Mouse (Mus musculus): ENCODE data around the gene Slc7a11.
"Not testable (repeated sequence)": the region's sequence is repeated elsewhere in the genome, so short reads cannot be mapped to it uniquely, and the experiment has no call there.

The Slc7a11 gene

DNA sequence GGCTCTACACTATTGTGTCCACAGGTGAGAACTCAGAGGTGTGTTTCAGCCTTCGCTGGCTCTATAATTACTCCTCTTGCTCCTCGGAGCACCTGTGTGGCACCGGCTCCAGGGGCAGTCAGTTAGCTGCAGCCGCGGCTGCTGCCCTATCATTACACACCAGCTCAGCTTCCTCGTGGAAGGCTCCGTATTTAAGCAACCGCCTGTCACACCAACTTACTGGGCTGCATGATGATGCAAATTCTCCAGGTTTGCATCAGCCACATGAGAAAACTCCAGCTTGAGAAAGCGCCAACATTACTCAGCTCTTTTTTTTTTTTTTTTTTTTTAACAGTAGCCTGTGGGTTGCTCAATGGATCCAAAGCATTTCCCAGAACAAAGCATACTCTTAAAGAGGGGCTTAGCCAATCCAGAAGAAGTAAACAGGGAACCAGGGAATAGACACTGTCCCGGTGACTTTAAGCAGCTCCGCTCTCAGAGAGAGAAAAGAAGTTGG lies at the start of gene Slc7a11:
Gene Slc7a11, minus strand, starts transcription at position 194 of the 496 bp plus-strand sequence.
- DNase-seq = peak; percentile 14

DNA sequence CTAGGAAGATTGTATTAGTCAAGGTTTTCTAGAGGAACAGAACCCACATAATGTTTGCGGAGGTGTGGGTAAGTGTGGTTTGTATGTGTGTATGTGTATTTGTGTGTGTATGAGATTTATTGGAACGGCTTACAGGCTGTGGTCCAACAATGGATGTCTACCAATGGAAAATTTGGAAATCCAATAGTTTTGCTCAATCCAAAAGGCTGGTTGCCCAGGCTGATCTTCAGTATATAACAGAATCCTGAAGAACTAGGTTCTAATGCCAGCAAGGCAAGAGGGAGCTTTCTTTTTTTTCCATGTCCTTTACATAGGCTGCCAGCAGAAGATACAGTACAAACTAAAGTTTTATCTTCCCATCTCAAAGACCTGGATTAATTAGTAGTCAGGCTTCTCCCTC lies 48.3 kb upstream of the Slc7a11 start:
- no peak for DNase-seq

DNA sequence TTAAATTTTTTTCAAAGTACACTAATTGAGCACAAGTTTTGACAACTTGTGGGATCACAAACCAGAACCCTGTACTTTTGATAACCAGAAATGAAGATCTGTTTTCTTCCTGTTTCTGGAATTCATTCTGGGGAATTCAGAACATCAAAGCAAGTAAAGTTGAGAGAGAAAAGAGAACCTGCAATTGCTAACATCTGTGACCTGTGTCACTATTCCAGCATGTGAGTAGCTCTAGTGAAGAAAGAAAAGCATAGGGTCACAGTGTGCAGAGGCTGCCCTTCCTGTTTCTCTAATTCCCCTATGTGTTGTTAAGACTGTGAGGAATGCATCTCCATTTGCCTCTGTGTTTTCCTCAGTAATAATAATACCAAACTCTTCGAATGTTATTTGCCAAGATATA lies 40.7 kb upstream of the Slc7a11 start:
- DNase-seq = no peak

DNA sequence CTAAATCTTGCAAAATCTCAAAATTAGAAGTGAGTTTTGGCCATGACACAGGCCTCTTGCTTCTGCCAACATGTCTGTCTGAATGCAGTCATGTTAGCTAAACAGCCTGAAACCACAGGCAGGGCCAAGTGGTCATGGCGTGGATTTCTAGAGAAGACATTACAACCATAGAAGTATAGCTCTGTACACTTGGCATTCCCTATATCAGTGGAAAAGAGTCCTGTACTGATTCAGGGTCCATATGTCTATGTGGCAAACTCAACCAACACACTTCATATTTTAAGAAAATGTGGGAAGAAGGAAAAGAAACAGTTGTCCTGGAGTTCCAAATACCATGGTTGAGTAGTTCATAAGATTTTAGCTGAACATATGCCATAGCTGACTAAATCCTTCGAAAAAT lies 18.8 kb upstream of the Slc7a11 start:
- DNase-seq = no peak

DNA sequence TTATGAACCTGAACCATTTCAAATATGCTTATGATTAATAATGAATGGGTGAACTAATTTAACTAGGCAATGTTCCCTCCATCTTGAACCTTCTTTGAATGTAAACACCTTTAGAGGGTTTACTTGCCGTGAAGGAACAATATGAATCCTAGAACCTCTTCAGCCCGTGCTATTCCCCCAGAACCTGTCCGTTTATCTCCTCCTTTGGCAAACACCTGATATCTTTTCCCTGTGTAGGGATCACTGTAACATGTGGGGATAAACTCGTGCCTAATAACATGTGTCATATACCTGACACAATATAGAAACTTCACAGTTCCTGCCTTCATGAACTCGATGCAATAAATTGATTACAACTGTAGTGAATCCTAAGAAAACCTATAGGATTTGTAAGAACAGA lies 13.7 kb upstream of the Slc7a11 start:
- no peak for DNase-seq

DNA sequence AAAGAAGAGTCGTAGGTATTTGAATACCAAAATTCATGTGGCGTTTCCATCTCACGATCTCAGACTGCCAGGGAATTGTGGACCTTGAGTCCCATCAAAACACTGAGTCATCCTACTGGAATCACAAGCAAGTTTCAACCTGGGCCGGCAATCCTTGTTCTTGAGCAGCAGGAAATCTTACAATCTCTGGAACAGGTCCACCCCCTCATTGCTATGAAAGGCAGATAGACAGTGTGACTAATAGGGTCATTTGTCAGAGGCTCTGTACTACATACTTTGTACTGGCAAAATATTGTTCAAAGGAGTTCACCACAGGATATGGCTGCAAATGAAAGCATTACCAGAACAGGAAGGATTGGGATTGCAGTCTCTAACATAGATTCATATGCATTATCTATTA lies 13.2 kb upstream of the Slc7a11 start:
- DNase-seq = no peak

DNA sequence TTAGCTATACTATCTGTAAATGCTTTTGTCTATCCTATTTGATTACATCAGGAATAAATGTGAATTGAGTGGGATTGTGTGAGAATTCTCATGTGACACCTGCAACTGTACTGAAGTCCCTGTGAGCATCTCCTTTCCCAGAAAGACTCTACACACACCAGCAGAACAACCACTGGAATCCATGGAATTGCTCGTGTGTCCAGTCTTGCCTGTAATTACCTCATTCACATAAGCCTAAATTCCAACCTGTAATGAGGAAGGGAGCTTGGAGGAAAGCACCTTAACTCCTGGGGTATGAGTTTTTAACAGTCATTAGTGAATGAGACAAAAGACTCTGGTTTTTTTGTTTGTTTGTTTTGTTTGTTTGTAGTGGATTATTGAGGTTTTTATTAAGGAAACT lies 12.6 kb upstream of the Slc7a11 start:
- no peak for DNase-seq

DNA sequence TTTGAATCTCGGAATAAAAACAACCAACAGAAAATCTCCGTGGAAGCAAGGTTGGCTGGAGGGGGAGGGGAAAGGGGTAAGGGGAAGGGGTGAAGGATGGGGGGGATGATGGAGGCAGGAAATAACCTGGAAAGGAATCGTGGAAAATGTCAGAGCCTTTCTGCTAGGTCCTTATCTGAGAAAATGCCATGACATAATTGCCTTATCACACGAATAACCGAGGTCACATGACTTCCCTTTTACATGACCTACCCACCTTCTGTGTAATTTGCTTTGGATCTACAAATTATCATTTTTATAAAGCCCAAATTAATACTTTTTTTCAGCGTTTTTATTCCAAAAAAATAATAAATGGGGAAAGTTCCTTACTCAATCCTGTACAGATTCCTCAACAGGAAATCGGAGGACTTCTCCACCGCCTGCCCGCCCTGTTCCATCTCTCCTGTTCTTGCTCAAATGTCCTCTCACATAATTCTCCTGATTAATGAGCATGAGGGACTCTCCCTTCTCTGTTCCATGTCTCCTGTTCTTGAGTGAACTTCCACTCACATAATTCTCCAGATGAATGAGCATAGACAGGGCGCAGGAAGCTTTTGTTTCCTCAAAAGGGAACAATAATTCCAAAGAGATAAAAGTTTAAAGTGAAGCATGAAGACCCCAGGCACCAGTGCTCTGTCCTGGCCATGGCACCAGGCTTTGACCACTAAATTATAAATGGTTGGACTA lies 1.8 kb upstream of the Slc7a11 start:
- no peak for DNase-seq

DNA sequence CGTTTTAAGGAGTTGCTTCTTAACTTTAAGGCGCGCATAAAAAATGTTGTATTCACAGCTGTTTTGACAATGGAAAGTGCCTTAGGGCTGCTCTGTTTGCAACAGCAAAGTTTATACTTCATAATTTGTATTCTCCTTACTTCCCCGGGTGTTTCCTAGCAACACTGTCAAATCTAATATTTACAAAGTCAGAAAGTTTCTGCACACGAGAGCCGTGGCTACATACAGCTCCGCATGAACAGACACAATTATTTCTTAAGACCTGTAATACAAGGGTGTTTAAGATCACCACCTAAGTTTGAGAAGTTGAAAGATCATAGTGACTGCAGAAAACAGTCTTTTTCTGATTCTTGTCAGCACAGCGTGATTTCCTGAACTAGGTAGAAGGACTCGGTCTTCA lies 528 bp upstream of the Slc7a11 start:
- no peak for DNase-seq

DNA sequence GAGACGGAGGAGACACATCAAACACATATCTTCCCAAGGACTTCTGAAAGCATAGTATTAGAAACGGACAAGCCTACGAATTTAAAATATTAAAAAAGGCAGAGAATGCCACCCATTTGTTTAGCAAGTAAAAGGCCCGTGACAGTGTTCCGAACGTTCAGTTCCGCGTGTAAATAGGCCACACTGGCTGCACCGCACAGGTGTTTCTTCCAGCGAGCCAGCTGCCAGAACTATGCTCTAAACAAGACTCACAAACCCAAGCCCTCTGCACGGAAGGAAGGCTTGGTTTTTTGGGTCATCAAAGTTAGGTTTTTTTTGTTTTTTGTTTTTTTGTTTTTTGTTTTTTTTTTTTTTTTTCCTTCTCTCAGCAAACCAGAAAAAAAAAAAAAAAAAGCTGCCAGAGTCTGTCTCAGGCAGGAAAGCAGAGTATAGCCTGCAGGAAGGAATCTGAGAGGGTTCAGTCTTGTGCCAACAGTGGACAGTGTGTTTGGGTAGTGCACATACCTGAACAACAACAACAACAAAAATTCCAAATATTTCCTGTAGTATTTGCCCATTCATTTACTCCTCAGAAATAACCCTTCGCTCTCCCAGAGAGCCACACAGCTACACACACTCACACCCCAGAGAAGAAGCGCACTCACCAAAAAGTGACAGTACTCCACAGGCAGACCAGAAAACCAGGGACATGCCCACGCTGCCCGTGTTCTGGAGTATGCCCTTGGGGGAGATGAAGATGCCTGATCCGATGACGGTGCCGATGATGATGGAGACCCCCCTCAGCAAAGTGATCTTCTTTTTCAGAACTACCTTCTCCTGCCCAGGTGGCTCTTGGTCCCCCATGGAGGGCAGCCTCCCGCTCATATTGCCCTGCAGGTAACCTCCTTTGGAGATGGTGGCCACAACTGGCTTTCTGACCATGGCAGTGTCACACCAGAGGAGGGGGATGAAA lies 797 bp downstream of the Slc7a11 start:
- DNase-seq = peak; percentile 7

DNA sequence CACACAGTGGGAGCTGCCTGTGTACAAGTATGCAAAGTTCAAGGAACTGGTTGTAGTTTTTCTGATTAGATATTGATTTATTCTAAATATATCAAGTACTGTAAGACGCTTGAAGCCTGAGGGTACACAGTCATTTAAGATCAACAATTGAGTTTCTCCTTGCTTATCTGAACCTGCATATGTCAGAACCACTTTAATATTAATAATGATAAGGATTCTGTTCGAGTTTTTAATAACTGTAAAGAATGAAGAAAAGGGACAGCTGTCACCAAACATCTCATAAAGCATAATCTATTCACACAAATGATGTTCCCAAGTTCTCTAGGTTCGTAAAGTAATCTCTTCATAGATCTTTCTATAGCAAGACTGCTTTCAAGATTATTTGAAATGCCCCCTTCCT lies 2.1 kb downstream of the Slc7a11 start:
- DNase-seq = no peak

DNA sequence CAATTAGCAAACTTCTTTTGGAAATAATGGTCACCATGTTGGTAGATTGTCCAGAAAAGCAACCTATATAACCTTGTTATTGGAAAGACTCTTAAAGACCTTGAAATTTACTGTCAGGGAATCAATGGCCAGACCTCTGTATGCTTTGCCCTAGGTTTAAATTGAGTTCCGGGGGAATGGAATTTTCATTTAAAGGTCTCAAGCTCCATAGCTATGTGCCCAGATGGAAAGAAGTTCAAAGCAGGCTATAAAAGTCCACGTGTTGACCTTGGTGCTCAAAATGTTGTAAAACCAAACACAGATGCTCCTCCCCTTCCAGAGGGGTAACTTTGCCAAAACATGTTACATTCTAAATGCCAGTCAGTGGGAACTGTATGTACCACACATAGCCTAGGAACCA lies 3.0 kb downstream of the Slc7a11 start:
- DNase-seq = no peak

DNA sequence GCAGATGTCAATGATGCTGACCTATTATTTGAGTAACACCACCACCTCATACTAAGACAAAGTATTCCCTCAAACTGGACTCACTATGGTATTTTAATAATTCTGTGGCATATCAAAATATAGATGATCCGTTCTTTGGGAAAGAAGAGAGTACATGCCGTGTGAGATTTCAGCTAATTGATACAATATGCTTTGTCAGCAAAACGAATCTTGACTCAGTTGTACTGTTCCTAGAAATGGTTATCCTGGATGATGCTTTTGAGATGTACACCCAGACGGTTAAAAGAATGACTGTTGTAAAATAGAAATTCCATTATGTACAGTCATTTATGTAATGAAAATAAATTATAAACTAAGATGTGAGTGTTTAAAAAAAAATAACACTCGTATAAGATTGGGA lies 4.0 kb downstream of the Slc7a11 start:
- DNase-seq = no peak

DNA sequence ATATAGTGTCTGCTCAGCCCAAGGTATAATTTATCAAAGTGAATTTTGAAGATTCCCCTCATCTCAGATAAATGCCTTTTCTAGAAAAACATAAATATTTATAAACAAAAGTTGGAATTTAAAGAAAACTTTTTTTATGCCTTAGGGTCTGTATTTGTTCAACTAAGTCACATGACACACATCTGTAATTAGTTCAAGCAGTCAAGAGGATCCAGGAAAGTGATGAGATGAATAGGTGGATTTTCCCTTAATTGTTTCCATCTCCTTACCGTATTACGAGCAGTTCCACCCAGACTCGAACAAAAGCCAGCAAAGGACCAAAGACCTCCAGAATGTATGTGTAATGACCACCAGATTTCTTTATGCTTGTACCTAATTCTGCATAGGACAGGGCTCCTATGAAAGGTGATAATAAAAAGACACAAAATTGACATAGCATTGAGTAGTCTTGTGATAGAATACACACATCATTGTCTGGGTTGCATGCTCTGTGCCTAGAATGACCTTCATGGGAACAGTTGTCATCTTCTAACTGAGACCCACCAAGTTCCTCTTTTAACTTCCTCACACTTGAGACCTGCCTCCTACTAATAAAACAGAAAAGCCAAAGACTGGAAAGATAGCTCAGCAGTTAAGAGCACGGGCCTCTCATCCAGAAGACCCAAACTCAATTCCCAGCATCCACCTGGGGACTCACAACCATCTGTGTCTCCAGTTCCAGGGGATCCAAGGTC lies 4.7 kb downstream of the Slc7a11 start:
- DNase-seq = no peak

DNA sequence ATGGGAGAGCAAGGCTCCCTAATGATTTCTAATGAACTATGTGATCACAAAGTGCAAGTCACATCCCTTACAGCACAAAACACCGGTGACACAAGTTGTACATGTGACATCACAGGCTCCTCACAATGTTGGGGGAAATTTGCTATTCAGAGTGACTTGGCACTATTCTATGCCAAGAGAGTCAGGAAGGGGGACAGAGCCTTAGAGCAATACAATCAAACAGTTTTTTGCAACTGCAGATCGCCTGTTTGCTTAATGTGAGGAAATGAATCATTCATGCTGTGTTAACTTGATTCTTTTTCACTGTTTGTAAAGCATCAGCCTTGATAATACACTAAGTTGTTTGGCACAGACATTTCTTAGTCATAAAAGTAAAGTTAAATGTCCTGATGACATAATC lies 5.3 kb downstream of the Slc7a11 start:
- DNase-seq = not testable (repeated sequence)

DNA sequence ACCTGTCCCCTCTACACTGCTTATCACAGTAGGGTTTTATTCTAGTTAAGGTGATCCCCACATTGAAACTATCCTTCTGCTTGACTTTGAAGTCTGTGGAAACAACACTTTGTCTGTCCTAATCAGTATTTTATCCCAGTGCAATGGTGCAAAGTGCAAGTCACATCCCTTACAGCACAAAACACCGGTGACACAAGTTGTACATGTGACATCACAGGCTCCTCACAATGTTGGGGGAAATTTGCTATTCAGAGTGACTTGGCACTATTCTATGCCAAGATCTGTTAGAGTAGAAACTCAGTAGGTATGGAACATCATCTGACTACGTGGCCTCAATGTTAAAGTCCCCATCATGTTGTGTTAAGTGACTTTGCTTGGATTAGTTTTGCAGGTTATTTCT lies 7.0 kb downstream of the Slc7a11 start:
- not testable (repeated sequence) for DNase-seq

DNA sequence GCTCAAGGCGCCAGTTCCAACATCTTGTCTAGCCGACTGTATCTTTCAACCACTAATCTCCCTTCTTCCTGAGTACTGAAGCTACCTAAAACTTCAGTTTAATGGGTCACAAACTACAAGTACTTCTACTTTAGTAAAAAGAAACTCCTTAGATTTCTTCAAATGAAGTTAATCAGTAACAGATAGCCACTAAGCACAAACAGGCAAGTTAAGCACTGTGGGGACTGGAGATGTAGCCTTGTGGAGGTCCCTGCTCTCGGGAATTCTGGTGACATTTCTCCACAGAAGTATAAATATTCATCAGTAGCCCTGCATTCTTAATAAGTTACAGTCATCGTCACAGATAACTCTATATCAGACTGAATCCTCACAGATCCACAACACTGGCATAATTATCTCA lies 9.6 kb downstream of the Slc7a11 start:
- no peak for DNase-seq

DNA sequence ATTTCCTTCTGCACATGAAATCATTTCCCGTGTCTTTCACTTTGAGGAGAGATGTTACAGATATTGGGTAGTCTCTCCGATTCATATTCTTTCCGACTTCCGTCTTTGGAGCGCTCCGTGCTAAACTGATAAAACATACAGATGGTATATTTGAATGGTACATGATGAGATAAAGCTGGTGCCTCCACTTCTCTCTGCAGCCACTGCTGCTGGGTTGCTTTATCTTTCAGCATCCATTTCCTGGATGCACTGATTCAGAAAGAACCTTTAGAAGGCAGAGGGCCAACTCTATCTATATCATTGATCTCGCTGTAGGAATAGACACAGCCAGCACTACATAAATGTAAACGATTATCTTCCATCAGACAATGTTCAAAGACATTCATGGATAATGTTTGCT lies 12.6 kb downstream of the Slc7a11 start:
- DNase-seq = no peak

DNA sequence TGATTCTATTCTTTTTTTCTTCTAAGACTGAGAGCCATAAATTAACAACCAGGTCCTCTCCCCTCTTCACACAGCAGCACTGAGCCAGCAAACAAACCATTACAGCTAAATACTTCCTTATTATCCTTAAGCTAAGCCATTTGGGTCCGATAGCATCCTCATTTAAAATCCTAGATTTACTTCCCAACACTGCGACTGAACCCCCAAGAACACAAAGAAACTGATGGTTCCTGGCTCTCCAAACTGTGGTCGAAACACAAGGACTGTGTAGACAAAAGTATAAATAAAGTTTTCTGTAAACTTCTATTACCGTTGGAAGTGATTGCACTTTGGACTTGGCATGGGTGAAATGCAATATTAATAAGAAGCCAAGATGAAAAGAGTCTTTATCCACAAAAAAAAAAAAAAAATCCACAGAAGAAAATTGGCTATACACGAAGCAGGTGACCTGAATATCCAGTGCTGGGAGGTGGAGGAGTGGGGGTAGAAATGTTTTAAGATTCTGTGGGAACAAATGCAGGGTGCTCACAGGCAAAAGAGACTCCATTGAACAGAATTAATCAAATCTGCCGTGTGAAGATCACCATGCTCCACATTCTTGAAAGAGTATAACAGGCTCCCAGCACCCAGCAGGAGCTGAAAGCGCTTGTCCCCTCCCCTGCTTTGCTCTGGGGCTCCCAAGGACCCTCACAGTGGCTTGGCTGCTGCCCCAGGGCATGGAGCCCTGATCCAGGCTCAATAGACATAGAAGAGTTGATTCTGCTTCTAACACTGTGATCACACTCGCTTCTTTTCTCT lies 21.7 kb downstream of the Slc7a11 start:
- no peak for DNase-seq

DNA sequence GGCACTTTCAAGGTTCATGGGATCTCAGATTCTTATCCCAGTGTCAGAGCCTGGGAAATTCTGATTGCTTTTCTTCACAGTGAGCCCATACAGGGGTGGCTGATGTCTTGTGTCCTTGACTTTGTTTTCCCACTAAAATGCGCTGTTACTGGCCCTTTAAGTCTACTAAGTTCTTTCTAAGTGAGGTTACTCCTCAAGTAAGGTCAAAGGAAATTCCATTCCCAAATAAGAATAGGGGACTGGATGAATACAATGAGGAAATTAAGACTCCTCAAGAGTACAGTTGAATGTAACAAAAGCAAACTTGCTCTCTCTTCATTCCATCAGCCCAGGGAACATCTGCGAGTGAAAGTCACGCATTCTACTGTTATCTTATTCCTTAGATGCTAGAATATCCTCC lies 24.3 kb downstream of the Slc7a11 start:
- DNase-seq = no peak

DNA sequence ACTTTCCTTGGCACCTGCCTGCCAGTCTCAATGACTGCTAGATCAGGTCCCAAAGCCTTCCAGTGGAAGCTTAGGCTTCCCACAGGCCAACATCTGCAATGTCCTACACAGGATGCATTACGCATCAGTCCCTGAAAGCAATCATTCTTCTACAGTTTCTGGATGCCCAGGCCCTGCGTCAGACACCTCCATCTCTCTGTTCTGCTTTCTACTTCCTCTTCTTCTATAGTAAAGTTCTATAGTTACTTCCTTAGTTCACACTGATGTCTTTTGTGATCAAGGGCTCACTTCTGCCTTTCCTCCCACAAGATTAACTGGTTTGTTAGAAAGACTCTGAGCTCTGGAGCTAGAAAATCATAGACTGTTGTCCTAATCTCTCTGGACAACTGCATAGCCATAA lies 36.6 kb downstream of the Slc7a11 start:
- DNase-seq = no peak

DNA sequence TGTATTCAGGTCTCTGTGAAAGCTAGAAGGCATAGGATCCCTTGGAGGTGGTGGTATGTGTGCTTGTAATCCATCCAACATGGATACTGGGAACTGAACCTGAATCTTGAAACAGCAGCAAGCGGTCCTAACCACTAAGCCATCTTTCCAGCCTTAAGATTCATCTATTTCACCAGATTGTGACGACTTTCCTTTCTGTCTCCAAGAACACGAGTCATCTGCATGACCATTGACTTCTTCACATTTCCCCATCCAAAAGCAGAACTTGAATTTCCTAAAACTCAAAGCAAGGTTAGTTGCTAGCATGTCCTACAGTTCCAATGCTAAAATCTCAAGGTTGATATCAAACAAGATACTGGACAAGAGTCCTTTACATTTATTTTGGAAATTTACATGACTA lies 37.5 kb downstream of the Slc7a11 start:
- no peak for DNase-seq

DNA sequence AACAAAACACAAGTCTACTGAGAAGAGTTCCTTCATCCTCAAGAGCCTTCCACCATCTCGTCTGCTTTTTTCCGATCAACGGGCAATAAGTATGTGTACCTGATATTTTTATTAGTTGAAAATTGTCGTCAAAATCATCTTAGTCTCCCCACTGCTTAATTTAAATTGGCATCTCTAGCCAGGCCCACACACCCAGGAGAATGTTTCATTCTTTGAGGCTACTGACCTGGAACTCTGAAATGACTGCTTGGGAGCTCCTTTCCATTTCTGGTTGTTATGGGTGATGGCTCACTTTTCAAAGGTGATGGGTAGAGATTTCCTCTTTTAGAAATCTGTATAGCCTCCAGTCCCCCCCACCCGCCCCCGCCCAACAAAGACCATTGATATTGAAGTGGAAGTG lies 54.6 kb downstream of the Slc7a11 start:
- no peak for DNase-seq

Measured in kidney, postnatal 14 days (tissue).